Mouse (Mus musculus) heart, postnatal 14 days (tissue): ENCODE data around the gene She. TPM values are rescaled to one million over a fixed set of nuclear protein-coding genes. Genes with fewer than 3 reads are reported as not detected.
"Not testable (repeated sequence)": the region's sequence is repeated elsewhere in the genome, so short reads cannot be mapped to it uniquely, and the experiment has no call there.

Experiments
- DNase-seq, 2 experiments: peaks; one replicate each; pipeline ENCODE4 v3.0.0; 2021 to 2022
- intact Hi-C: fragments of 180-260 bp; cut with DNase I; formaldehyde crosslinking; loops from one replicate; pipeline ENCODE4 v1.15.1; 2025
- long read RNA-seq, 2 experiments: library from polyadenylated mRNA; stranded (forward); transcript quantifications; one replicate each; pipeline ENCODE4 v2.0.0; 2021
- total RNA-seq, 2 experiments: library from RNA; stranded (reverse); gene quantifications; 2 replicates each; pipeline ENCODE4 v1.2.3; 2021

The She gene
- total RNA-seq: 10 to 100 TPM; 18.1 TPM
- long read RNA-seq, experiment 1, full-length matches to known transcripts: 14 of 26 reads
- long read RNA-seq, experiment 1, partial matches to known transcripts: 1 of 26 reads
- long read RNA-seq, experiment 1, other reads (novel, unspliced or antisense): 11 of 26 reads
- long read RNA-seq, experiment 2, full-length matches to known transcripts: 11 of 24 reads
- long read RNA-seq, experiment 2, partial matches to known transcripts: 1 of 24 reads
- long read RNA-seq, experiment 2, other reads (novel, unspliced or antisense): 12 of 24 reads

- intact Hi-C loops: no loop called here
- peak; percentile 49 to 75 for DNase-seq
Measured at GRCm38 (mm10) chr3:89830815-89831591, at the start of gene She. Gene She (plus strand): TSS chr3:89831370.

DNA sequence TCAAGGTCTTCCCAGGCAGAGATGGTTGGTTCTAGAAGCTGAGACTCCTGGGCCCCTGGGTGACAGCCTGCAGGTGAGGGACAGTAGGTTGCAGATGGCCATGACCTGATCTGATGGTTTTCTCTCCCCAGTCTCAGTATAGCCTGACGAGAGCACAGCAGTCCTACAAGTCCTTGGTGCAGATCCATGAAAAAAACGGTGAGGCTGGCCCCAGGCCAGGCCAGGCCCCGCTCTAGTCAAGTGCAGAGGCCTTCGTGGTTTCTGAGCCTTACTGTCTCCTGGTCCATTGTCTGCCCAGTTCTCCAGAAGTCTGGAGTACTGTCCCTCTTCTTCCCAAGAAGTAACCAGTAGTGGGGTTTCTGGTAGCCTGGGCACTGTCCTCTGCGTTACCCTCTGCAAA, 49.5 kb upstream of the She start:
- DNase-seq: no peak
- intact Hi-C loops: loop anchor here (5.0 kb wide), 1 partner anchor 181 kb away; the partner anchor contains the start of gene Atp8b2

DNA sequence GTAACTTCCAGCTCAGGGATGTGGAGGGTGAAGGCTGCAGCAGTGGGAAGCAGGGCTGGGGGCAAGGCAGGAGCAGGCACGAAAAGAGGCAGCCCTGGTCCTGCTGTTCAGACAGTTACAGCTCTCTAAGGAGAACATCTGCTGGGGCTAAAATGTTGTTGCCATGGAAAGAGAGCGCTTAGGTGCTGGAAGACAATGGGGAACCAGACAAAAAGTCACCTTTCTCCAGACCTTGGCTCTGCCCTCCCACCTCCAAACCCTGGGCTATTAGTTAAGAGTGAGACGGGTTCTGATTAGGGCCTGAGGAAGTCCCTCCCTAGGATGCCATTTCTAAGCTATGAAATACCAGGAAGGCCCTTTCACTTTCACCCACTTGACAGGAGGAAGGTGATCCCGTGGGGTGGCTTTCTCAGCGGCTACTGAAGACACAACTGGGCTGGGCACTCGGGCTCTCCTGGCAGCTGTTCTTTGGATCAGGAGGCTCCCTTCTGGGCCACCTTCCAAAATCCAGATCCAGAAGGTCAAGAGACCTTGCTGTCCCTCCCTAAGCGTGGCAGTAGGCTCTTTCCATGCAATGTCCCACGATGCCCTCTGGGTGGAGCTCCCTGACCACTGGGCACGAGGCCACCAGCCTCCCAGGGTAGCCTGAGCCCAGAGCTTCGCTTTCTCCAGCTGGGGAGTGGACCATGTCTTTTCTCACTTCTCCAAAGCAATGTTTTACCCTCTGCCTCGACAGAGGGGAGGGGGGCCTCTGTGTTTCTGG, 46.0 kb upstream of the She start:
- intact Hi-C loops: loop anchor here (1.0 to 5.0 kb wide), 2 partner anchors 73 to 177 kb away; partner anchors contain the start of gene Atp8b2
- DNase-seq: peak; percentile 87 to 92

- no peak for DNase-seq
- intact Hi-C loops: no loop called here
Measured at GRCm38 (mm10) chr3:89786275-89786674, 44.9 kb upstream of the She start.

DNA sequence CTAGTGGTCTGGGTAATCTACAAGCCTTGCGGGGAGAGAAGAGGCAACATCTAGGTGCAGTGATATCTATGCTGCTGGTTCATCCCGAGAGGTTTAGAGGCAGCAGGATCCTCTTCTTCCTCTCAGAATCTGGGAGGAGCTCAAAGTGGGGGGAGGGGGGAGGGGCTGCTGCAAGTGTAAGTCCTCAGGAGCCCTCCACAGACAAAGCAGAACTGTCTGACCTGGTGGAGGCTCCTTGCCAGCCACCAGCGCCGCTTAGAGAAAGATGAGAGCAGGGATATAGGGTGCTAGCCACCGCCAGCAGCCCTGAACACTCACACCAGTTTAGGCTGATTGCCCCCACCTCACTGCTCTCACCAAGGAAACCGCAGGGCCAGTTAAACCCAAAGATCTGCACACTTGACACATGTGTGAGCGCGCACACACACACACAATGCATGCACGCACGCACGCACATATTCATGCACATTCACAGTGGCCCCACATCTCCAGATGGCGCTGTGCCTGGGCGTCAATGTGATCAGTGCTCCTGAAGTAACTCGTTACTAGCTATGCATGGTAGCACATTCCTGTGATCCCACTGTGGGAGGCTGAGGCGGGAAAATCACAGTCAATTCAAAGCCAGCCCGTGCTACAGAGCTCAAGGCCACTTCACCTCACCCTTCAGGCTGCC, 42.4 kb upstream of the She start:
- no peak for DNase-seq
- intact Hi-C loops: no loop called here

- DNase-seq: no peak
- intact Hi-C loops: no loop called here
Measured at GRCm38 (mm10) chr3:89794616-89795015, 36.6 kb upstream of the She start.

GRCm38 (mm10) chr3:89795746-89796145, 35.4 kb upstream of the She start:
- intact Hi-C loops: no loop called here
- no peak for DNase-seq

GRCm38 (mm10) chr3:89796358-89796757, 34.8 kb upstream of the She start:
- intact Hi-C loops: no loop called here
- DNase-seq: peak; percentile 17 to 27

DNA sequence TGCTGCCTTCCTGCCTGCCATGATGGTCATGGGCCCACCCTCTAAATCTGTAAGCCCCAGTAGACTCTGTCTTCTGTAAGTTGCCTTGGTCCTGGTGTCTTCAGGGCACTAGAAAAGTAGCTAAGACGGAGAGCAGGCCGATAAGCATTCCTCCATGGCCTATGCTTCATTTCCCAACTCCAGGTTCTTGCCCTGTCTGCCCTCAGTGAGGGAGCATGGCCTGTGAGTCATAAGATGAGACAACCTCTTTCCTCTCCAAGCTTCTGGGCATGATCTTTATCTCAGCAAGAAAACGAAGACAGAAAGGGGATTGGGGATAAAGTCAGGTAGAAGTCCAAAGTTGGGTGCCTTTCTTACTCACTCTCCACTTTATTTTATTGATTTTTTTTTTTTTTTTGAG, 32.7 kb upstream of the She start:
- intact Hi-C loops: no loop called here

DNA sequence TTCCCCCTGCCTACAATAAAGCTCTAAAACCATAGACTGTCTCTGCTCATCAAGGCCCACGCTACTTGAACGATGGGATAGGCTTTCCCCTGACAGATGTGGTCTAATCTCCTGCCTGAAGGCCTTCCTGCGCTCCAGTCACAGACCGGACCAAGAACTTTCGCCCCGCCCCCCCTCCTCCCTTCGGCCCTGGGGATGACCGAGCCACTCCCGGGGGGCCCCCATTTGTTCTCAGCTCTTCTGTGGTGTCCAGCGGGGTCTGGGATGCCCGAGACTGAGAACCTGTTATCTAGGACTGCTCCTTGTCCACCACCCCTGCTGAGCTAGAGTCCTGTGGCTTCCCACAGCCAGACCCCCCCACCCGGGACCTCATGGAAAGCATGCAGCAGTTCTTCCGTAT, 31.7 kb upstream of the She start:
- DNase-seq: no peak
- intact Hi-C loops: no loop called here

More for the DNA sequence above, 32.7 kb upstream of the She start:
- DNase-seq: no peak

DNA sequence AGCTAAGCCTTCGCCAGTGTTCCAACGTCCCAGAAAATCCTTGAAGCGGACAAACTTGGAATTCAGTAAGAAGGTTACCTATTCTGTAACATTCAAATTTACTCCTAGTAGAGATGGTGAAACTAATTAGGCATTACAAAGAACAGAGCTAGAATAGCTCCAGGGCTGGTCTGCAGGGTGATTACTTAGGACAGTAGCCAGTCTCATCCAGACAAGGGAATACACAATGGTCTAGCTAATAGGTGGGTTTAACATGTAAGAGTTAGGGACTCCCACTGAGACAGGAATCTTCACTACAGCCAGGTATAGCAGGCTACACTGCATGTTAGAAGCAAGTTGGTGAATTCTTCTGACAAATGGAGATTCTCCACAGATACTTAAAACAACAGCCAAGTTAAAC, 31.1 kb upstream of the She start:
- intact Hi-C loops, DNase-seq: not testable (repeated sequence)

- DNase-seq: no peak
- intact Hi-C loops: no loop called here
Measured at GRCm38 (mm10) chr3:89800774-89801506, 30.2 kb upstream of the She start.

GRCm38 (mm10) chr3:89801507-89801847, 29.7 kb upstream of the She start:
- no peak for DNase-seq
- intact Hi-C loops: no loop called here

DNA sequence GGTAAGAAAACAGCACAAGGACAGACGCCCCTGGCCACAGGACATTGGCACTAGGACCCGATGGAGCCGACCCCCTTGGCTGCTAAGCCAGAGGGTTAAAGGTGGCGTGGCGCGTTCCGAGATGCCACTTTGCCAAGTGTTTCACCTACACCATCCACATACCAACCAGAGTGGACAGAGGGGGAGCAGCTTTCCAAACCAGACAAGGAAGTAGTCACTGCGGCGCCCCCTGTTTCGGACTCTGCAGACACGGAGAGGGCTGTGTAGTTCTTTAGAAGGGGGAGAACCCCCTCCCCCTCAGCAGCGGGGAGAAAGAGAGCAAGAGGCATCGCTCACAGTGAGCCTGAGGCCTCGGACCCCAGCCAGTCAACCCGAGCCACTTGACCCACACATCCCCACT, 28.3 kb upstream of the She start:
- DNase-seq: no peak
- intact Hi-C loops: no loop called here

DNA sequence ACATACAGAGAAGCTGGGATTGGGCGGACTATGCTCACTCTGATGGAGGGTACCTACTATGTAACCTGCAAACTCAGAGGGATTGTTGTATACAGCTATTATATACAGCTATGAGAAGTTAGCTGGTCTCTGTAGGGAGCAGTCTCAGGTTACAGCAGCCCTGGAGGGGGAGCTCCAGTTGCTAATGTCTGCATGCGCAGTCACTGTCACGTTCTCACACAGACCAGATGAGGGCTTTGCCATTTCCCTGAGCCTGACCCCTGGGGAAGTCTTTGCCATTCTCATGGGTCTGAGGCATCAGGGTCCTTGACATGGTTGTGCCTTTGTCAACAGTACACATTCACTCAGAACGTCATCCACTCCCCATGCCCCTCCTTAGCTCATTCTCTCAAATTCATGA, 26.0 kb upstream of the She start:
- DNase-seq: no peak
- intact Hi-C loops: no loop called here

- intact Hi-C loops: no loop called here
Measured at GRCm38 (mm10) chr3:89806751-89807150, 24.4 kb upstream of the She start.

DNA sequence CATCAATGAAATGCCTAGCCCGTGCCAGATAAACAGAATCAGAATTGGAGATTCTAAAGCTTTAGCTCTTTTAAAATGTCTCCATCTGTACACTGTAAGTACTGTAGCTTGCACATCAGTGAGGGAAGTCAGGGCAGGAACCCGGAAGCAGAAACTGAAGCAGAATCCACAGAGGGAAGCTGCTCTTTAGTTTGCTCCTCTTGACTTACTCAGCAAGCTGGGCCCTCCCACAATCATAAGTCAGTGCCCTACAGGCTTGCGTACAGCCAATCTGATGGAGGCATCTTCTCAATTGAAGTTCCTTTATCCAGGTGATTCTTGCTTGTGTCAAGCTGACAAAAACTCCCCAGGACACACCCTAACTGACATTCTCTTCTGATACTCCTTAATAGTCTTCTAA, 24.0 kb upstream of the She start:
- no peak for DNase-seq
- intact Hi-C loops: no loop called here

More at GRCm38 (mm10) chr3:89806751-89807150, 24.4 kb upstream of the She start:
- DNase-seq: no peak

DNA sequence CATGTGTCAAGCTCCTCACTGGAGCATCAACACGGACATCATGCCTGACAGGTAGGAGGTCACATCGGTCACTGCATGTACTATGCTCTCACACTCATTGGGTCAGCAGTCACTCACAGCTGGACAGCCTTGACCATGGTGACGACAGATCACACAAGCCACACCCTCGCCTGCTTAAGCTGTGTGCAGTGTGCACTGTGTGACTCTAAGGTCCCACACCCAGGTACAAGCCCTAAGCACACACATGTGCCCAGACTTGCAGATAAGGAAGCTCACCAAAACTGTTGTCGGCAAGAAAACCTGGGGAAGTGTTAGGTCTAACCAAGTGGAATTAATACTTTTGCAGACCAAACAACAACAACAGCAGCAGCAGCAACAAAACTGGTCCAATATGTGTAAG, 23.3 kb upstream of the She start:
- no peak for DNase-seq
- intact Hi-C loops: no loop called here

DNA sequence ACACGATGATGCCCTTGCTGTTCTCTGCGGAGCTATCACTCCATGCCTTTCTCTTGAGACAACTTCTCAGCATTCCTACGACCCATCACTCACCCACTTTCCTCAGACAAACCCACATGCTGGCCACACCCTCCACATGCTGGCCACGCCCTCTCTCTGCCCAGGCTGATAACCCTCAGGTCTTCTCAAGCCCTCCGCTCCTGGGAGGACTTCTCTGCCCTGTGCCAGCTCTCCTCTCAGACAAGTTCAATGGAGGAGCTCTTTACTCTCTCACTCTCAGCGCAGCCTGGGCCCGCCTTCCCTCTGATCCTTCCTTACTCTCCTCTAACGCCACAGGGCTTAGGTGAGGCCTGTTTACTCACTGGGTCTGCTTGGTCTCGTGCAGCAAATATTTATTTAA, 22.5 kb upstream of the She start:
- intact Hi-C loops: no loop called here

DNA sequence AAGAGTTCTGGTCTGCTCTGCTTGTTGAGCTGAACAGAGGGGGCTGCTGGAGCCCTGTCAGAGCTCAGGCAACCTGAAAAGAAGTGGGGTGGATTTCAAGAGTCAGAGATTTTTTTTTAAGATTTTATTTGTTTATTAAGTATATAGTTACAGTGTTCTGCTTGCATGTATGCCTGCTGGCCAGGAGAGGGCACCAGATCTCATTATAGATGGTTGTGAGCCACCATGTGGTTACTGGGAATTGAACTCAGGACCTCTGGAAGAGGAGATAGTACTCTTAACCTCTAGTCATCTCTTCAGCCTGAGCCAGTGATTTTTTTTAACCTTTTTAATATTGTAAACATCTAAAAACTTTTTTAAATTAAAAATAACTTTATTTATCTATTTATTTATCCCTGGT, 20.3 kb upstream of the She start:
- intact Hi-C loops: no loop called here
- DNase-seq: no peak

More for the DNA sequence above, 22.5 kb upstream of the She start:
- DNase-seq: no peak
